In genomic region chr3:146315414-146315813, GRCm38 (mm10) we compare ENCODE assay signal across 7 mouse cellular contexts.
"Had no signal": no experiment of that assay in that cellular context is flagged by ENCODE, and none has a peak within 500 bp of the region (broad histone marks: within the 10 kb centered on the region; RNA-seq: fewer than 3 reads in every experiment).

No protein-coding gene starts in this region.

- DNase-seq: kidney, adult 8-10 months; liver; liver, embryonic 13.5 days; liver, postnatal 0 days; retina, postnatal 1 day; thymus, postnatal 4 days had no signal

- H3K27me3 ChIP-seq: liver, embryonic 13.5 days; midbrain, embryonic 15.5 days had no signal

- ATAC-seq: liver, postnatal 0 days; midbrain, embryonic 15.5 days had no signal
